Mouse (Mus musculus): ENCODE measurements around the gene Wdr86. TPM values are rescaled to one million over a fixed set of nuclear protein-coding genes. Genes with fewer than 3 reads are reported as not detected.

The Wdr86 gene
- polyA plus RNA-seq, 1 experiment: 1.3 TPM

DNA sequence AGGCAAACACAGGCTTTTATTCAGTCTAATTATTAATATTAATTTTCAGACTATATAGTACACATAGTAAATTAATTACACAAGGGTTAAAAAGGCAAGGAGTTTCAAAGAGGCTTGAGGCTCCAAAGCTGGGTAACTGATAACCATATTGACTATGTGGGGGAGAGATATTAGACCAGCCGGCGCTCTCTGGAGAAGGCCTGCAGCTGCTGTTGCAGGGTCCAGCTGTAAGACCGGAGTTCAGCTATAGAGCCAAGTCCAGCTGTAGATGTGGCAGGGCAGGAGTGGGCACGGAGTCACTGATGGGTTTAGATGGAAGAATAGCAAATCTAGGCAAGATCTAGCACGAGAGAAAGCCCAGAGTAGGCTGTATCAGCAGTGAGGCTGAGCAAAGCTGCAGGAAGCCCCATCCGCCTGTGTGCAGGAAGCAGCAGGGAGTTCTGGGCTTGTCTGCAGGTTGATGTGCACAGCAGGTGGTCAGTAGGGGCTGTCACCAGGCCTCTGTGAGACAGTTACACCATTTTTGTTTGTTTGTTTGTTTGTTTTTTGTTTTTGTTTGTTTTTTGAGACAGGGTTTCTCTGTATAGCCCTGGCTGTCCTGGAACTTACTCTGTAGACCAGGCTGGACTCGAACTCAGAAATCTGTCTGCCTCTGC is 3.4 kb upstream of the Wdr86 start:
- no peak for DNase-seq (ENCODE audit: extremely low spot score in 1 of 2, low spot score in 1 of 2)

DNA sequence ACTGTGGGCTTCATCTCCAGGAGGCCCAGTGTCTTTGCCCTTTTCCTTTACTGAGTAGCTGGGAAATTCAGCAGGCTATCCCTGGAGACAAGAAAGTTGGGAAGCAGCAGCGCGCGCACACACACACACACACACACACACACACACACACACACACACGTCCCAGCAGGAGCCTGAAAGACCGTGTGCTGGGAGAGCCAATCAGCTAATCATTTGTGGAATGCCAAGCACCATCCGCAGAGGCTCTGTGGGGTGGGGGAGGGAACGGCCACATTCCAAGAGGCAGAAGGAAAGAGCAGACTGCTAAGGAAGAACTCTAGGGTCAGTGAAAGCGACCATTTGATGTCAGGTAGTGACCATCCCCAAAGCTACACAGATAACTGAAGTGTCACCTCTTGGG is 2.6 kb upstream of the Wdr86 start:
- DNase-seq (ENCODE audit: extremely low spot score in 1 of 2, low spot score in 1 of 2): no peak

DNA sequence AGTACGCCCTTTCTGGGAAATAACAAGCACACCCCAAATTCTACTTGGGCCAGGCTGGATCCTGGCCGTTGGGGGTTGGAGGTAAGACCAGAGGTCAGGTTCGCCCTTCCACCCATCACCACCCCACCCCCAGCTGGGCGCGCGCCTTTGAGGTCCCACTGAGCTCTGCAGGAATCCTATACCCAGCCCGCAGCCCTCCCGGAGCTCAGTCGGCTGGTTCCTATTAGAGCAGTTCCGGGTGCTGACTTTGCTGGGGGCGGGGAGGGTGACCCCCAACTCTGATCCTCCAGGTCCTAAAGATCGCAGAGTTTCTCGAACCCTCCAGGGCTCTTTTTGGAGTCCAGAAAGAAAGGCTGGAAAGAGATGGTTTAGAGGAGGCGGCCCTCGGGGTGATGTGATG is 459 bp upstream of the Wdr86 start:
- DNase-seq (ENCODE audit: extremely low spot score in 1 of 2, low spot score in 1 of 2): no peak

DNA sequence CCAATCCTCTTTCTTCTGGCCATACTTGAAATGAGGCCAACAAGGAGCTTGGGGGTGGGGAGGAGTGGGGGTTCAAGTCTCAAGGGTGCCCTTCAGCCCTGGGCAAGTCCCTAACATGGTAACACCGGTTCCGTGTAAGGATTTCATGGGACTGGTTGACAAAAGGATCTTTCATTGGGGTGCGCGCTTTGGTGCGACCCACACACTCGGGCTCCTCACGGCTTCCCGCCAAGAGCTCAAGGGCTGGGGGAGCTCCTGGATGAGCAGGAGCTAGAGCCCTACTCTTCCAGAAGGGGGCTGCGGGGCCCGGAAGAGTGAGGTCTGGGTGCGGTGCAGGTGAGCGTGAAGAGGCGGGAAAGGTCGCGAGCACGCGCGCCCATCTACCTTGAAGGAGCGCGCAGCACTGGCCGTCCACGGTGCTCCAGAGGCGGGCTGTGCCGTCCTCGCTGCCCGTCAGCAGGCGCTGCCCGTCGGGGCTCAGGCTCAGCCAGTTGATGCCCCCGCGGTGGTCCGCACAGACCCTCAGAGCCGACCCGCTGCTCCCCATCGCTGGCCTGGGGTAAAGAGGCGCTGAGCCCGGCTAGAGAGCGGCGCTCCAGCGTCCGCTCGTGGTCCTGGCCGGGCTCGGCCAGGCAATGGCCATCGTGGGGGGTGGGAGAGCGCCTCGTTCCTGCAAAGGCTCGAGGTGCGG is 585 bp downstream of the Wdr86 start:
- DNase-seq (ENCODE audit: extremely low spot score in 1 of 2, low spot score in 1 of 2): no peak

DNA sequence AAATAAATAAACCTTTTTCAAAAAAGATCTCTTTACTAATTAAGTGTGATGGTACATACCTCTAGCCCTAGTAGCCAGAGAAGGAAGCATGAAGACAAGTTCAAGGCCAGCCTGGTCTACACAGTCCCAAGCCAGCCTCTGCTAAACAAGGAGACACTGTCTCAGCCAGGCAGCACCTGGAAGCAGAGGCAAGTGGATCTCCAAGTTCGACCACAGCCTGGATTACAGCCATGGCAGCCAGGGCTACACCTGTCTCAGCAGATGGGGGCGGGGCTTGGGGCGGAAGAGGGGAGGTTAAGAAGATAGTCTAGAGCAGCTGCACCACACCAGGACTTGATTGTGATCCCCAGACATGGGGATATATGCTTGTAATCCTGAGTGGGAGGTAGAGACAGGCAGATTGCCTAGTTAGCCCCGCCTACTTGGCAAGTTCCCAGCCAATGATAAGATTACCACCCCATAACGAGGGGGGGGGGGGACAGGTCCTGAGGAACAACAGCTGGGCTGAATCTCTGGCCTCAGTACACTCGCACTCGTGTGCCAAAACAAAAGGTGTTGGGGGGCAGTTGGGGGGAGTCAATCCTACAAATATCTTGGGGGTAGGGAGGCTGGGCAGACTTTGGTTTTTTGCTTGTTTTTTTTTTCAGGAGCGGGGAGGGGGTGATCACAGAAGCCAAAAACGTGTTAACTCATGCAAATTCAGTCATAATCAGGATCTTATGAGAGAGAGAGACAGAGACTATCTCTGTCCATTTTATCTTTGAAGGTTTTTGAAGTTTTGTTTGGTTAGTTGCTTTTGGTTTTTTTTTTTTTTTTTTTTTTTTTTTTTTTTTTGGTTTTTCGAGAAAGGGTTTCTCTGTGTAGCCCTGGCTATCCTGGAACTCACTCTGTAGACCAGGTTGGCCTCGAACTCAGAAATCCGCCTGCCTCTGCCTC is 3.4 kb downstream of the Wdr86 start:
- no peak for DNase-seq (ENCODE audit: extremely low spot score in 1 of 2, low spot score in 1 of 2)

DNA sequence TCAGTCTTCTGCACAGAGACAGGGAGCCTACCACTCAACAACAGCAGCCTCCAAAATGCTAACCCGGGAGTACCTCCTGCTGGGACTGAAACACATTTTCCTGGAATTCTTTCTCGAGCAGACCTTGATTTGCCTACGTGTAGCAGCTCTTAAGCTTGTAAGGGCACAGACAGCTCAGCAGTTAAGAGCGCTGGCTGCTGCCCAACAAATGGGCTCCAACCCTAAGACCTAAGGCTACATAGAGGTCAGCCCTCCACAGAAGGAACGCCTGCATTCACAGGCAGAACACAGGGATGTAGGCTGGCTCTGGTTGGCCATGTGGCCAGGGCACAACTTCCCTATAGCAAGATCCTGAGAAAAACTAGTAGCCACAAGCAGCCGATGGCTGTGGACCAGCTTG is 4.6 kb downstream of the Wdr86 start:
- no peak for DNase-seq (ENCODE audit: extremely low spot score in 1 of 2, low spot score in 1 of 2)

DNA sequence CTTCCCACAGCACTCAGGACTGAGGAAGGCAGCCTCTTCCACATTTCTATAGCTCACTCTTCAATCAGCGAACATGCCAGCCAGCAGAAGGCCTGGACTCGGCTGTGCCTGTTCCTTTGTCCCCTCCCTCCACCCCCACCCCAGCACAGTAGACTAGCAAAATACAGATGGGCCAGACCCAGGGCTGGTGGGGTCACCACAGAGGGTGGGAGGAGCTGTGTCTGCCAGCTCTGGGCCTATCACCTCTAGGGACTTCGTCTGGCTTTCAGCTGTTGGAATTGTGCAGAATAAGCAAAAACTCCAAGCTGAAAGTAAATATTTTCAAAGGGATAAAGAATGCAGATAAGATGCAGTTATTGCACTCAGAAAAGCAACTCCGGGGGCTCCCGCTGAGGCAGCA is 5.7 kb downstream of the Wdr86 start:
- no peak for DNase-seq (ENCODE audit: extremely low spot score in 1 of 2, low spot score in 1 of 2)

DNA sequence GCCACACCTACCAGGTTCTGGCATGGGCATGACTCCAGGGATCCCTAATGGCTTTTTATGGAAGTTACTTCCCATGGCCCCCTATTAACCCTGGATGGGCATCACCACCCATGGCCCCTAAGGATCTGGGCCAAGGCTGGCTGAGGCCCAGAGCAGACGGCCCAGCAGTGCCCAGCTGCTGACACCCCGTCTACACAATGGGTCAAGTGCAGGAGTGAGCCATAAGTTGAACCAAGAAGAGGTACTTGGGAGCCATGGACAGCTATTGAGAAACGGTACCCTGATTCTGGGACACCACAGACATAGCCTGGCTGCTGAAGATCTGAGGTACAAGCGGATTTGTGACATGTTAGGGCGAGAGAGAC is 6.3 kb downstream of the Wdr86 start:
- DNase-seq (ENCODE audit: extremely low spot score in 1 of 2, low spot score in 1 of 2): no peak

DNA sequence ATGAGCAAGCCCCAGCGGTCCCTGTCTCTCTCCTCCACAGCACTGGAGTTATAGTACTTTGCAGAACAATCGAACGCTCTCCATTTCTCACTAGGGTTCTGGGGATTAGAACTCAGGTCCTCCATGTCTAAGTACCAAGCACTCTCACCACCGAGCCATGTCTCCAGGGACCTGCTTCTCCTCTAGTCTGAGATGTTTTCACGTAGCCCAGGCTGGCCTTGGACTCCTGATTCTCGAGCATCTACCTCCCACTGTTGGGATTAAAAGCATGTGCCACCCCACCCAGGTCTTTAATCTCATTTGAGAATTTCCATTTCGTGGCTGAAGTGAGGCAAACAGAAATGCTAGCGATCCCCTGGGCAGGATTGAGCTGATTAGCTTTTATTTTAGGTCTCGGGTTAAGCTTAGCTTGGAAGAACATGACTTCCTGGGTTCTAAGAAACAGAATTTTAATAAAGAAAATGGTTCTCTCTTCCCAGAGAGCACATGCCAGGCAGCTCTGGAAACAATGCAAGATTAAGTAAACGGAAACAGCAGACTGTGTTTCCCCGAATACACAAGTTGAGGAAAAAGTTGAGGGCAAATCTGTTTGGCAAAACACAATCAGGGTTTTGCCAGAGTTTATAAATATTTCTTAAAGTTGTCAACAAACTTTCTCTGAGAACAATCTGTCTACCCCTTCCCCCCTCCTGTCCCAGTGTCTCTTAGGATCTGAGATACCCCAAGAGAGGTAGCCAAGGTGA is 6.8 kb downstream of the Wdr86 start:
- no peak for DNase-seq (ENCODE audit: extremely low spot score in 1 of 2, low spot score in 1 of 2)

DNA sequence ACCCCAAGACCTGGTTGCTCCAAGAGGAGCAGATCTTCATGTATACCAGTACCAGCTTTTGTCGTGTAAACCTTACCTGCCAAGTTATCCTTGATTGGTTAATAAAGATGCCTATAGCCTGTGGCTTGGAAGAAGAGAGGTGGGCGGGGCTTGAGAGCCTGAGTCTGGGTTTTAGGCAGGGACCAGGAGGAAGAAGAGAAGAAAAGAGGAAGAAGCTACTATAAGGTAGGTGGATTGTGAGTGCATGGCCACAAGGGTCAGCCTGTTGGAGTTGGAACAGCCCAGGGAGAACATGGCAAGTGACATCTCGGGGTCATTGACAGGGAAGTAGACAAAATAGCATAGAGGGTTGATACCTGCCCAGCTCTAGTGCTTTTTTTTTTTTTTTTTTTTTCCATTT is 10.7 kb downstream of the Wdr86 start:
- no peak for DNase-seq (ENCODE audit: extremely low spot score in 1 of 2, low spot score in 1 of 2)

DNA sequence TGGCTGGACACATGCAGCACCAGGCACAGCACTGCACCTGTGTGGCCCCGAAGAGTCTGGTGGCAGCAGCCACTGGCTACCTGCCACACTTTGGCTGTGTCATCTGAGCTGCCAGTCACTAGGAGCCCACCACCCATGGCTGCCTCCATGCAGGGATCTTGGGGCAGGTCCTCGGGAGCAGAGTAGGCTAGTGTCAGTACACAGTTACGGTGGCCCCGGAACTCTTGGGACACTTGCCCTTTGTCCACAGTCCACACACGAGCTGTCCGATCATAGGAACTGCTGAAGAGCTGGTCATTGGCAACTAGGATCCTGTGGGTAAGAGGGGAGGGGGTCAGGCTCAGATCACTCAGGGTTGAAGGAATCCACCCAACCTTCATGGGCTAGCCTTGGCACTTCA is 12.5 kb downstream of the Wdr86 start:
- no peak for DNase-seq (ENCODE audit: extremely low spot score in 1 of 2, low spot score in 1 of 2)

DNA sequence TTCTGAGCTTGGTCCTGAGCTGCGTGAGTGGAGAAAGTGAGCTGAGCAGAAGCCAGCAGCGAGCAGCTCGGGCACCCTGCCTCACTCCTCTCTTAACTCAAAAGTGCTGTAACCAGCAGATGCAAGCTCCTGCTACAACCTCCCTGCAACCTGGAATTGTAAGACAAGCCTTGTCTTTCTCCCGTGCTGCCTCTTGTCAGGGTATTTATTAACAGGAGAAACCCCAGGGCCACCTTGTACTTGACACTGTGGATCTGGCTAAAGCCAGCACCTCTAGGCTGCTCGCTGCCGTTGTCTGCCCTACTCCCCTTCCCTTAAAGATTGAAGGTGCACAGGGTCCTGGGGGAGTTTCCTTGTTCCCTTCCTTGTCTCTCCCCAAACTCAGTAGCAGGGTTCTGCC is 16.5 kb downstream of the Wdr86 start:
- DNase-seq (ENCODE audit: extremely low spot score in 1 of 2, low spot score in 1 of 2): no peak

DNA sequence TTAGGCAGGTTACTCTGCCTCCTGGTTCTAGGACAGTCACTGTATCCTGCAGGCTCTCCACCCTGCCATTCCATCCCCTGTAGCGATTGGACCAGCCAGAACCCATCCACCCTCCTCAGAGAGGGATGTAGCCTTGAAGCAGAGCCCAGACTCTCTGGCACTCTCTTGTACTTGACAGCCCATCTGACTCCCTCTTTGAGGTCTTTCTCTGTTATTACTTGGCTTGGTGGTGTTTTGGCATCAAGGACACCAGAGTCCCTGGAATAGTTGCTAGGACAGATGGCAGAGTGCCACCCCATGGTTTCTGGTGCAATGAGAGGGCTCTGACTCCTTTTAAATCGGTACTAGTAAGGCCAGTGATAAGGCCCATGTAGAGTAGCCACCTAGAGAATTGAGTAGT is 17.3 kb downstream of the Wdr86 start:
- DNase-seq (ENCODE audit: extremely low spot score in 1 of 2, low spot score in 1 of 2): peak in 1 of 2 experiments; percentile 30

DNA sequence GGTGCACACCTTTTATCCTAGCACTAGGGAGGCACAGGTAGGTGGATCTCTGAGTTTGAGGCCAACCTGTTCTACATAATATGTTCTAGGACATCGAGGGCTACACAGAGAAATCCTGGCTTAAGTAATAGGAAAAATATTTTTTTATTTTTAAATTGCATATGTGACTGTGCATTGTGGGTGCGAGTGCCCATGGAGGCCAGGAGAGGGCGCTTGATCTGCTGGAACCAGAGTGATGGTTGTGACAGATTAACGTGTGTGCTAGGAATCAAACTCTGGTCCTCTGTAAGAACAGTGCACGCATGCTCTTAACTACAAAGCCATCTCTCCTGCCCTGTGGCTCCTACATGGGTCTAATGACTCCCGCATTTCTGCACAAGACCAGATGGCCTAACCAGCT is 18.9 kb downstream of the Wdr86 start:
- DNase-seq (ENCODE audit: extremely low spot score in 1 of 2, low spot score in 1 of 2): no peak

DNA sequence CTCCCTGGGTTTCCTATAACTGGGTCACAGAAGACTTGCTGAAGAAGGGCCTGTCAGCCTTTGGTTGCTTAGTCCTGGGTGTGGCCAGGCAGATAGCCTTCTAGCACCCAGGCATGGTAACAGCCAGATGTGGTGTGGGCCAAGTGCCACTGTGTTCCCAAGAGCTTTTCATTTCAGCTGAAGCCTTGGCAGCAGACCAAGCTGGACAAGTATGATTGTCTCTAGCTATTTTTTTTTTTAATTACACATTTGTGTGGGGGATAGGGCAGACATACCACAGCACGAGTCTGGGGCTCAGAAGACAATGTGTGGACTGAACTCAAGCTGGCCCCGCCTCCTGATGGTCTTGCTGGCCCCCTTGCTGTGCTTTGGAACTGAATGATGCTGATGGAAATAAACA is 20.6 kb downstream of the Wdr86 start:
- peak in 1 of 2 experiments; percentile 16 for DNase-seq (ENCODE audit: extremely low spot score in 1 of 2, low spot score in 1 of 2)

DNA sequence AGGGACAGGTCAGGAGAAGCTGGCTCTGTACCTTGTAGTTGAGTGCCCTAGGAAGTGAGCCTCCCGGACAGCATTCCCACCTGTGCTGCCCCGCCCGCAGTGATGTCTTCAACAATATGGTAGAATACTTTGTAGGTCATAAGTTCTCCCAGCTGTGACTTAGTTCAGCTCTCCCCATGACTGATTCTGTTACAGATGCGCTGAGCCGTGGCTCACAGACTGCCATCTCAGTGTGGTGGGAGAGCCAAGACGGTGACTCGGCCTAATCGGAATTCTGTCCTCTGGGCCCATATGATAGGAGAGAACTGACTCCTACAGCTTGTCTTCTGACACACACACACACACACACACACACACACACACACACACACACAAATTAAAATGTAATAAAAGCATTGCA is 25.9 kb downstream of the Wdr86 start:
- no peak for DNase-seq (ENCODE audit: extremely low spot score in 1 of 2, low spot score in 1 of 2)

DNA sequence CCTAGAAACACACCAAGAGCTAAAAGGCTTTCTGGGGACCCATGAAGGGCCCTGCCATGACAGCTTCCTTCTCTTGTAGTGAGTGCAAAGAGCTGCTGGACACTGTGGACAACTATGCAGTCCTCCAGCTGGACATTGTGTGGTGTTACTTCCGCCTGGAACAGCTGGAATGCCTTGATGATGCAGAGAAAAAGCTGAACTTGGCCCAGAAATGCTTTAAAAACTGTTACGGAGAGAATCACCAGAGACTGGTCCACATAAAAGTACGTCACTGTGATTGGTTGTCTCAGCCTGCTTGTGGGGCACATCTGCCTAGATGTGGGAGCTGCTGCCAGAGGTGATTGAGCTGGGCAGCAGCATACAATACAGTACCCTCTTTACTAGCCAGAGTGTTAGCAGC is 29.3 kb downstream of the Wdr86 start:
- DNase-seq (ENCODE audit: extremely low spot score in 1 of 2, low spot score in 1 of 2): no peak

DNA sequence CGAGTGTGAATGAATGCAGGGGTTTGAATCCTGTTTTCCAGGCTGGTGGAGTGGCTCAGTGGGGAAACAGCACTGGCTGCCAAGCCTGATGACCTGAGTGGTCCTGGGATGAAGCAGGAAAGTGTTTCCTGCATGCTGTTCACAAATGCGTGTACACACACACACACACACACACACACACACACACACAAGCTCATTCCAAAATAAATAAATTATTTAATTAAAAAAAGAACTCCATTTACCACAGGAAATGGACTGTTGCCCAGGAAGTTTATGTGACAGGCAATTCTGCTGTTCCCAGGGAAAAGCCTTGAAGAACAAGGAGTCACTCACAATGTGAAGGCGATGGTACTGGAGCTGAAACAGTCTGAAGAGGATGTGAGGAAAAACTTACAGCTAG is 33.8 kb downstream of the Wdr86 start:
- DNase-seq (ENCODE audit: extremely low spot score in 1 of 2, low spot score in 1 of 2): no peak

DNA sequence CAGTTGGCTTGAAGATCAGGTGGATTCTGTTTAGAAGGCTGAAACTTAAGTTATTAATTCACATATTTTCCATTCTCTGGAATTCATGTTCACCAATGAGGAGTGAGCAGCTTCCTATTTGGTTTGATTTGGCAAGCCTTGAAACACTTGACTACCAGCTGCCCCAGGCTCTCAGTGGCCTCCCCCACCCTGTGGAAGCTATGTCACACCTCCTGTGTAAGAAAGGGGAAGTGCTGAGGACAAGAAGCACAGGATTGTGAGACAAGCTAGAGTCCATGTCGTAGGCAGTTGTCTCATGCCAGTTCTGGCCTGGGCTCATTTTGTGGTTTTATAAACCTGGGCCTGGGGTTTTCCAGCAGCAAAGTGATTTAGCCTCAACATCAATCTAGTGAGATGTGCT is 42.8 kb downstream of the Wdr86 start:
- no peak for DNase-seq (ENCODE audit: extremely low spot score in 1 of 2, low spot score in 1 of 2)

DNA sequence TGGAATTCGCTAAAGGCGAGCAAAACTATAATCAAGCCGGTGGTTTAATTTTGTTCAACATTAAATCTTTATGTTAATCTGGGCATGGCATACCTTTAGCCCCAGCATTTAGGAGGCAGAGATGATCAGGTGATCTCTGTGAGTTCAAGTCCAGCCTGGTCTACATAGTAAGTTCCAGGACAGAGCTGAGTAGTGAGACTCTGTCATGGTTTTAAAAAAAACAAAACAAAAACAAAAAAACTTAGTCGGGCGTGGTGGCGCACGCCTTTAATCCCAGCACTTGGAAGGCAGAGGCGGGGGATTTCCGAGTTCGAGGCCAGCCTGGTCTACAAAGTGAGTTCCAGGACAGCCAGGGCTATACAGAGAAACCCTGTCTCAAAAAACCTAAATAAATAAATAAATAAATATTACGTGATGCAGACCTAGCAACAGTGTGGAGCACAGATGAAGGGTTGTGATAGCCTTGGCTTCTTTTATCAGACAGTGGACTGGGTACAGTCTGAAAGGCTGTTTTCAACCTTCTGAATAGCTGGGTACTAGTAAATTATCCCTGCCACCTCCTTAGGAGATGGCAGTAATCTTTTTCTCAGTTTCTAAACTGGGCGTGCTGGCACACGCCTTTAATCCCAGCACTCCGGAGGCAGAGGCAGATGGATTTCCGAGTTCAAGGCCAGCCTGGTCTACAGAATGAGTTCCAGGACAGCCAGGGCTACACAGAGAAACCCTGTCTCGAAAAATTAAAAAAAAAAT is 43.7 kb downstream of the Wdr86 start:
- DNase-seq (ENCODE audit: extremely low spot score in 1 of 2, low spot score in 1 of 2): peak in 1 of 2 experiments; percentile 9

All from frontal cortex, adult 2 months (tissue).